Mouse (Mus musculus) testis, adult 2 months (tissue): ENCODE results near the gene Prkce.

Experiments used
- CTCF ChIP-seq: fragments of 200-500 bp; IDR thresholded peaks from 2 replicates; pipeline ENCODE4 v1.5.1; 2012; ENCODE audit warnings: low read depth, mild to moderate bottlenecking, inconsistent platforms, low read length, moderate library complexity; ENCODE audit not compliant: control insufficient read depth, insufficient read depth, insufficient replicate concordance
- POLR2A ChIP-seq: fragments of 200-500 bp; IDR thresholded peaks from 2 replicates; pipeline ENCODE4 v1.6.1; 2012; ENCODE audit warnings: low read depth, mild to moderate bottlenecking, inconsistent platforms, low read length, moderate library complexity; ENCODE audit not compliant: control insufficient read depth

DNA sequence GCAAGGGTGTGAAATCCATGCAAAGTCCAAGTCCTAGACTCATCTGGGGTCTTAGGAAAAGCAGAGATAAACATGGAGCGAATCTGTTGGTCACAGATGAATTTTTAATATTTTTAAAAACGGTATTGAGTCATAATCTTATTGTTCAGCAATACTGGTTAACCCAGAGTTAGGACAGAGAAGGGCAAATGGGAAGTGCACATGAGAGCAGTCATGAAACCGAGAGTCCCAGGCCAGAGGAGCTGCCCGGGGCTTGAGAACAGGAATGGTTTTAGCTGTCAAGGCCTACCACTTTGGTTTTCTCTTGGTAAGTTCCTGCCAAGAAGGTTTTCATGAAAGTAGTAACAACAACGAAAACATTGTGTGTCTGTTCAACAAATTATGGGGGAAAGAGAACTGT, 76.8 kb downstream of the Prkce start:
- TF ChIP-seq CTCF (no peak), POLR2A (no peak)
